Mouse (Mus musculus) embryonic stem cell, embryonic (primary cell): ENCODE measurements around the gene Lbx1.

ENCODE experiments used
- CTCF ChIA-PET, 4 experiments: fragments of 300-600 bp in 2 of 4; fragments of 350-600 bp in 2 of 4; sonication (Branson Sonifier 250); formaldehyde crosslinking; loops; one replicate each; lab custom pipeline; 2022; ENCODE audit warnings: inconsistent platforms in 2 of 4; lab: Charles Lee
- POLR2A ChIA-PET, 4 experiments: fragments of 300-600 bp in 2 of 4; fragments of 350-600 bp in 2 of 4; sonication (Branson Sonifier 250); formaldehyde crosslinking; loops; one replicate each; lab custom pipeline; 2022; ENCODE audit warnings: antibody characterized with exemption in 4 of 4, inconsistent platforms in 1 of 4; lab: Charles Lee

The Lbx1 gene

GRCm38 (mm10) chr19:45235766-45236362, at the start of gene Lbx1:
TSS of gene Lbx1 (minus strand) at chr19:45235812.
- ChIA-PET POLR2A (interaction anchor here in 3 of 4 experiments (0.5 to 1.6 kb wide), 11 partner anchors 10 to 1136 kb away, joined by 3 to 5 read pairs (median 4); partner anchors contain the start of gene Mgea5 (in 1 of the 3)), CTCF (interaction anchor here (0.6 to 1.6 kb wide), 7 partner anchors 9 to 768 kb away, joined by 3 to 6 read pairs (median 3); no protein-coding TSS in a partner anchor)

- POLR2A ChIA-PET, result interaction anchor here in 3 of 4 experiments (0.6 to 2.0 kb wide), 18 partner anchors 8 to 110 kb away, joined by 3 to 23 read pairs (median 6); no protein-coding TSS in a partner anchor
- CTCF ChIA-PET, result interaction anchor here (0.6 to 2.8 kb wide), 32 partner anchors 10 to 291 kb away, joined by 3 to 20 read pairs (median 4); no protein-coding TSS in a partner anchor
These were observed 47.7 kb upstream of the Lbx1 start for GRCm38 (mm10) chr19:45283302-45283701.

GRCm38 (mm10) chr19:45276196-45276595, 40.6 kb upstream of the Lbx1 start:
- ChIA-PET POLR2A (interaction anchor here in 2 of 4 experiments (0.8 to 1.9 kb wide), 8 partner anchors 9 to 285 kb away, joined by 3 to 6 read pairs (median 3); partner anchors contain the start of gene Gm17018 (in 1 of the 2)), CTCF (interaction anchor here in 2 of 4 experiments (0.8 to 1.0 kb wide), 2 partner anchors 32 to 244 kb away, joined by 3 to 4 read pairs; no protein-coding TSS in a partner anchor)

GRCm38 (mm10) chr19:45271986-45272385, 36.4 kb upstream of the Lbx1 start:
- CTCF ChIA-PET, result interaction anchor here (0.6 to 3.1 kb wide), 9 partner anchors 11 to 460 kb away, joined by 3 to 12 read pairs (median 4); no protein-coding TSS in a partner anchor
- POLR2A ChIA-PET, result interaction anchor here in 3 of 4 experiments (0.6 to 4.3 kb wide), 20 partner anchors 9 to 1056 kb away, joined by 3 to 23 read pairs (median 4); partner anchors contain the start of gene Fbxl15 (in 1 of the 3)

- CTCF ChIA-PET, result interaction anchor here in 2 of 4 experiments (0.9 to 1.0 kb wide), 2 partner anchors 18 to 20 kb away, joined by 3 read pairs; no protein-coding TSS in a partner anchor
- POLR2A ChIA-PET, result interaction anchor here in 2 of 4 experiments (0.7 to 1.4 kb wide), 3 partner anchors 10 to 15 kb away, joined by 3 to 5 read pairs (median 3); no protein-coding TSS in a partner anchor
These were observed 27.4 kb upstream of the Lbx1 start for GRCm38 (mm10) chr19:45262995-45263394.

- POLR2A ChIA-PET, result interaction anchor here in 2 of 4 experiments (0.5 to 1.8 kb wide), 13 partner anchors 10 to 772 kb away, joined by 3 to 9 read pairs (median 3); no protein-coding TSS in a partner anchor
- CTCF ChIA-PET, result interaction anchor here in 3 of 4 experiments (0.5 to 1.3 kb wide), 6 partner anchors 9 to 488 kb away, joined by 3 to 4 read pairs (median 3); no protein-coding TSS in a partner anchor
These were observed 22.1 kb upstream of the Lbx1 start for GRCm38 (mm10) chr19:45257414-45258326.

- POLR2A ChIA-PET, result interaction anchor here in 2 of 4 experiments (0.6 to 1.2 kb wide), 5 partner anchors 12 to 306 kb away, joined by 3 to 4 read pairs (median 4); partner anchors contain the start of gene Gm17018 (in 1 of the 2)
These were observed 19.2 kb upstream of the Lbx1 start for GRCm38 (mm10) chr19:45254806-45255205.

GRCm38 (mm10) chr19:45252436-45252835, 16.8 kb upstream of the Lbx1 start:
- ChIA-PET CTCF (interaction anchor here in 2 of 4 experiments (1.0 to 1.8 kb wide), 2 partner anchors 32 to 45 kb away, joined by 3 to 4 read pairs; no protein-coding TSS in a partner anchor), POLR2A (interaction anchor here in 3 of 4 experiments (0.5 to 1.7 kb wide), 3 partner anchors 10 to 21 kb away, joined by 3 to 5 read pairs (median 4); no protein-coding TSS in a partner anchor)

More at GRCm38 (mm10) chr19:45254806-45255205, 19.2 kb upstream of the Lbx1 start:
- CTCF ChIA-PET, result interaction anchor here in 3 of 4 experiments (0.6 to 1.0 kb wide), 4 partner anchors 38 to 191 kb away, joined by 3 to 7 read pairs (median 4); no protein-coding TSS in a partner anchor

GRCm38 (mm10) chr19:45248691-45249090, 13.1 kb upstream of the Lbx1 start:
- ChIA-PET CTCF (interaction anchor here in 3 of 4 experiments (0.6 to 1.7 kb wide), 4 partner anchors 9 to 724 kb away, joined by 3 to 5 read pairs (median 5); no protein-coding TSS in a partner anchor), POLR2A (interaction anchor here in 1 of 4 experiments (1.0 to 1.1 kb wide), 2 partner anchors 14 to 15 kb away, joined by 3 read pairs; no protein-coding TSS in a partner anchor)

GRCm38 (mm10) chr19:45243918-45244700, 8.5 kb upstream of the Lbx1 start:
- ChIA-PET CTCF (interaction anchor here in 3 of 4 experiments (0.5 to 1.2 kb wide), 11 partner anchors 8 to 301 kb away, joined by 3 to 10 read pairs (median 3); partner anchors contain the start of gene Lbx1 (in 1 of the 3)), POLR2A (interaction anchor here in 2 of 4 experiments (1.2 to 2.1 kb wide), 4 partner anchors 13 to 65 kb away, joined by 3 to 6 read pairs (median 4); no protein-coding TSS in a partner anchor)

- CTCF ChIA-PET, result interaction anchor here (0.8 to 1.2 kb wide), 7 partner anchors 14 to 57 kb away, joined by 3 read pairs; no protein-coding TSS in a partner anchor
- POLR2A ChIA-PET, result interaction anchor here in 3 of 4 experiments (0.5 to 1.3 kb wide), 4 partner anchors 11 to 486 kb away, joined by 3 to 4 read pairs (median 4); no protein-coding TSS in a partner anchor
These were observed 7.6 kb upstream of the Lbx1 start for GRCm38 (mm10) chr19:45243264-45243602.

GRCm38 (mm10) chr19:45242348-45243263, 7.0 kb upstream of the Lbx1 start:
- ChIA-PET CTCF (interaction anchor here (0.7 to 1.2 kb wide), 10 partner anchors 11 to 193 kb away, joined by 3 read pairs; no protein-coding TSS in a partner anchor), POLR2A (interaction anchor here in 3 of 4 experiments (0.5 to 1.3 kb wide), 6 partner anchors 11 to 485 kb away, joined by 3 to 4 read pairs (median 4); partner anchors contain the start of genes Gm17018 (in 1 of the 3) and Poll (in 1 of the 3))

- CTCF ChIA-PET, result interaction anchor here in 2 of 4 experiments (0.7 to 1.2 kb wide), 3 partner anchors 12 to 194 kb away, joined by 3 read pairs; no protein-coding TSS in a partner anchor
These were observed 6.4 kb upstream of the Lbx1 start for GRCm38 (mm10) chr19:45242017-45242347.

GRCm38 (mm10) chr19:45240026-45240425, 4.4 kb upstream of the Lbx1 start:
- ChIA-PET CTCF (interaction anchor here in 1 of 4 experiments (0.6 kb wide), 1 partner anchor 11 kb away, joined by 3 read pairs; no protein-coding TSS in a partner anchor), POLR2A (interaction anchor here in 2 of 4 experiments (0.7 kb wide), 2 partner anchors 86 to 397 kb away, joined by 3 to 5 read pairs; no protein-coding TSS in a partner anchor)

More at GRCm38 (mm10) chr19:45242017-45242347, 6.4 kb upstream of the Lbx1 start:
- POLR2A ChIA-PET, result interaction anchor here in 2 of 4 experiments (0.6 to 1.2 kb wide), 2 partner anchors 95 to 318 kb away, joined by 3 to 4 read pairs; partner anchors contain the start of genes Gm17018 (in 1 of the 2) and Poll (in 1 of the 2)

GRCm38 (mm10) chr19:45239191-45239590, 3.6 kb upstream of the Lbx1 start:
- CTCF ChIA-PET, result no interaction called here
- POLR2A ChIA-PET, result no interaction called here
